Comparison of ENCODE assay signal across 8 mouse cellular contexts in the genomic region with DNA sequence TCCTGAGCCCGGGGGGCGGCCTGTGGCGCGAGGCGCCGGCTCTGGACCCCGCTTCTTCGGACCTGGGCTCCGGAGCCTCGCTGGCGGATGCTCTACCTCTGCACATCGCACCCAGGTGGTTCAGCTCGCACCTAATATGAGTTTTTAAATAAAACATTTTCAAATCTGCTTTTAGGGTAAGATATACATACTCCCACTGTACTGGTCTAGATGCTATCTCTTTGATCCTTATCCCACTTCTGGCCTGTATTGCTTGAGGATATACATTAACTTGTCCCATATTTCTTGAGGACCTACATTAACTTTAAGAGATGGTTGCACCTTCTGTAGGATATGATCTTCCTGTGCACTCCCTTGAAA. TPM values are rescaled to one million over a fixed set of nuclear protein-coding genes. Genes with fewer than 3 reads are reported as not detected.
DNase-seq lines count a peak whose midpoint lies in the region; ATAC-seq and TF ChIP-seq lines count a peak whose summit lies in the region.
"Had no signal": no experiment of that assay in that cellular context is flagged by ENCODE, and none has a peak within 500 bp of the region (broad histone marks: within the 10 kb centered on the region; RNA-seq: fewer than 3 reads in every experiment).

No protein-coding gene starts in this region.

- H3K4me2 ChIP-seq in lung, postnatal 0 days (replicated peaks; ENCODE audit: low read depth, low read length), result peak overlapping the region; percentile 60
- H3K4me2 ChIP-seq in forebrain, embryonic 14.5 days (ENCODE audit: low read length), result peak overlapping the region; percentile 54
- H3K4me2 ChIP-seq in limb, embryonic 14.5 days (replicated peaks; ENCODE audit: low read depth, low read length, severe bottlenecking), result peak overlapping the region; percentile 58
- peak overlapping the region; percentile 60 for H3K4me2 ChIP-seq in stomach, embryonic 14.5 days (replicated peaks; ENCODE audit: low read depth, low read length)

- no peaks in the 10 kb centered on the region for H3K27me3 ChIP-seq in lung, postnatal 0 days (replicated peaks; ENCODE audit: insufficient read depth, low read length)
- no peaks in the 10 kb centered on the region for H3K27me3 ChIP-seq in forebrain, embryonic 14.5 days (replicated peaks; ENCODE audit: control insufficient read depth, insufficient read depth, low read length)
- no peaks in the 10 kb centered on the region for H3K27me3 ChIP-seq in limb, embryonic 14.5 days (ENCODE audit: control insufficient read depth, insufficient read depth, low read length)
- no peaks in the 10 kb centered on the region for H3K27me3 ChIP-seq in stomach, embryonic 14.5 days (ENCODE audit: control insufficient read depth, insufficient read depth, low read length)

- TF ChIP-seq POLR2A in limb, embryonic 14.5 days (IDR thresholded peaks at IDR 0.05; ENCODE audit: borderline replicate concordance, extremely low read depth, insufficient read depth, insufficient read length), result no peak

- DNase-seq in lung, postnatal 0 days (ENCODE audit: low spot score), result no peak
- DNase-seq in lung, adult 18-20 months, result no peak
- no peak for DNase-seq in forebrain, embryonic 14.5 days (ENCODE audit: low spot score)
- DNase-seq in limb, embryonic 14.5 days (ENCODE audit: low spot score), result no peak
- no peak for DNase-seq in frontal cortex, postnatal 25 days (ENCODE audit: low spot score in 2 of 2)
- DNase-seq in lung, postnatal 25 days (ENCODE audit: low spot score), result no peak
- DNase-seq: thymus, postnatal 36 days had no signal

- no peaks in the 10 kb centered on the region for H3K4me1 ChIP-seq in lung, postnatal 0 days (ENCODE audit: insufficient read depth, low read depth, low read length)
- no peaks in the 10 kb centered on the region for H3K4me1 ChIP-seq in forebrain, embryonic 14.5 days (ENCODE audit: control insufficient read depth, insufficient read depth, low read length)
- no peaks in the 10 kb centered on the region for H3K4me1 ChIP-seq in limb, embryonic 14.5 days (ENCODE audit: control insufficient read depth, insufficient read depth, low read length)
- H3K4me1 ChIP-seq in stomach, embryonic 14.5 days (ENCODE audit: control insufficient read depth, insufficient read depth, low read length), result no peaks in the 10 kb centered on the region

- H3K9ac ChIP-seq in lung, postnatal 0 days (replicated peaks; ENCODE audit: low read depth), result no peak overlapping the region
- H3K9ac ChIP-seq in forebrain, embryonic 14.5 days (ENCODE audit: low read length), result peak overlapping the region; percentile 63
- peak overlapping the region; percentile 67 for H3K9ac ChIP-seq in limb, embryonic 14.5 days (ENCODE audit: low read depth, low read length, severe bottlenecking)
- peak overlapping the region; percentile 57 for H3K9ac ChIP-seq in stomach, embryonic 14.5 days (replicated peaks; ENCODE audit: low read depth, low read length)

- no peak for TF ChIP-seq EP300 in lung, postnatal 0 days (IDR thresholded peaks at IDR 0.05)

- no peak for ATAC-seq in lung, postnatal 0 days
- ATAC-seq in forebrain, embryonic 14.5 days, result peak; percentile 24; the same call in 1 of the 2 replicates
- ATAC-seq in limb, embryonic 14.5 days (ENCODE audit: low FRiP score, low read depth), result peak; percentile 7; the same call in 1 of the 2 replicates
- no peak for ATAC-seq in stomach, embryonic 14.5 days (ENCODE audit: insufficient number of reproducible peaks, insufficient read depth, low FRiP score, low read depth)

- no peak overlapping the region for H3K27ac ChIP-seq in lung, postnatal 0 days (ENCODE audit: low read length)
- no peak overlapping the region for H3K27ac ChIP-seq in forebrain, embryonic 14.5 days (ENCODE audit: low read depth, low read length)
- 0 out of 2 replicates have a peak overlapping the region, but pooled peaks have one; percentile 61 for H3K27ac ChIP-seq in limb, embryonic 14.5 days (replicated peaks; ENCODE audit: low read depth, low read length)
- H3K27ac ChIP-seq in stomach, embryonic 14.5 days (ENCODE audit: low read length), result no peak overlapping the region

- TF ChIP-seq CTCF in lung, postnatal 0 days (IDR thresholded peaks at IDR 0.05), result no peak

- H3K4me3 ChIP-seq in lung, postnatal 0 days (ENCODE audit: low read depth, low read length), result peak overlapping the region; percentile 30
- H3K4me3 ChIP-seq in forebrain, embryonic 14.5 days (ENCODE audit: low read depth, low read length), result peak overlapping the region; percentile 34
- peak overlapping the region; percentile 46 for H3K4me3 ChIP-seq in limb, embryonic 14.5 days (replicated peaks; ENCODE audit: low read length)
- H3K4me3 ChIP-seq in stomach, embryonic 14.5 days (ENCODE audit: low read depth, low read length), result peak overlapping the region; percentile 42

- WGBS in lung, postnatal 0 days, result 4% methylated on average over 7 of the region's 13 CpGs
- 2% methylated on average over 13 of the region's 13 CpGs for WGBS in forebrain, embryonic 14.5 days
- WGBS in limb, embryonic 14.5 days, result 5% methylated on average over 7 of the region's 13 CpGs
- WGBS in stomach, embryonic 14.5 days, result 2% methylated on average over 13 of the region's 13 CpGs

- peaks cover 17% of the 10 kb centered on the region for H3K9me3 ChIP-seq in lung, postnatal 0 days (ENCODE audit: low read length)
- peaks cover 24% of the 10 kb centered on the region for H3K9me3 ChIP-seq in forebrain, embryonic 14.5 days (replicated peaks; ENCODE audit: control insufficient read depth, low read length)
- H3K9me3 ChIP-seq in limb, embryonic 14.5 days (ENCODE audit: control insufficient read depth, low read length), result peaks cover 47% of the 10 kb centered on the region
- peaks cover 38% of the 10 kb centered on the region for H3K9me3 ChIP-seq in stomach, embryonic 14.5 days (ENCODE audit: control insufficient read depth, low read depth, low read length)

- H3K36me3 ChIP-seq in lung, postnatal 0 days (ENCODE audit: insufficient read depth, low read length), result no peaks in the 10 kb centered on the region
- no peaks in the 10 kb centered on the region for H3K36me3 ChIP-seq in forebrain, embryonic 14.5 days (ENCODE audit: control insufficient read depth, insufficient read depth, low read length)
- 0 out of 2 replicates have a peak, but pooled peaks cover 5% of the 10 kb centered on the region for H3K36me3 ChIP-seq in limb, embryonic 14.5 days (ENCODE audit: control insufficient read depth, insufficient read depth, low read length)
- H3K36me3 ChIP-seq in stomach, embryonic 14.5 days (ENCODE audit: control insufficient read depth, insufficient read depth, low read length), result no peaks in the 10 kb centered on the region

RNA-seq across cellular contexts. Expression of gene Zfp978, which starts 46.3 kb away (rescaled TPM):
- polyA plus RNA-seq in lung, postnatal 0 days (2015; fragmentation: Nextera tagmentation; extraction: Ambion mirVana), result 0.17 TPM in 1 of 2 replicates, not detected in the other
- not detected in 2 replicates for polyA plus RNA-seq in forebrain, embryonic 14.5 days (2014; fragmentation: Nextera tagmentation; extraction: Ambion mirVana)
- not detected in 2 replicates for polyA plus RNA-seq in limb, embryonic 14.5 days (2012; rRNA removed)
- polyA plus RNA-seq in limb, embryonic 14.5 days (2014; fragmentation: Nextera tagmentation; extraction: Ambion mirVana), result 0.23 TPM in 1 of 2 replicates, not detected in the other
- polyA plus RNA-seq in stomach, embryonic 14.5 days (2014; fragmentation: Nextera tagmentation; extraction: Ambion mirVana), result 0.26 TPM in 1 of 2 replicates, not detected in the other

Comparison
In these comparisons a context has a peak if more than half of its experiments do, and no peak if none do; other contexts are left out.
1. ATAC-seq: peak in forebrain, embryonic 14.5 days (single experiment) and limb, embryonic 14.5 days (single experiment); none in lung, postnatal 0 days (single experiment) and stomach, embryonic 14.5 days (single experiment).
2. Peak in every context shown above with its lines, with median percentiles within 50 percentile points of each other: H3K4me2 ChIP-seq and H3K4me3 ChIP-seq.